Mouse (Mus musculus) heart, postnatal 0 days (tissue): ENCODE data around the gene Ralgapa1.

Experiments
- CTCF ChIP-seq: IDR thresholded peaks from 2 replicates; pipeline ENCODE4 v1.5.1; 2016; ENCODE audit warnings: antibody characterized with exemption, control low read depth, low read depth
- EP300 ChIP-seq: IDR thresholded peaks from 2 replicates; pipeline ENCODE4 v1.6.1; 2016; ENCODE audit warnings: antibody characterized with exemption, low read depth

DNA sequence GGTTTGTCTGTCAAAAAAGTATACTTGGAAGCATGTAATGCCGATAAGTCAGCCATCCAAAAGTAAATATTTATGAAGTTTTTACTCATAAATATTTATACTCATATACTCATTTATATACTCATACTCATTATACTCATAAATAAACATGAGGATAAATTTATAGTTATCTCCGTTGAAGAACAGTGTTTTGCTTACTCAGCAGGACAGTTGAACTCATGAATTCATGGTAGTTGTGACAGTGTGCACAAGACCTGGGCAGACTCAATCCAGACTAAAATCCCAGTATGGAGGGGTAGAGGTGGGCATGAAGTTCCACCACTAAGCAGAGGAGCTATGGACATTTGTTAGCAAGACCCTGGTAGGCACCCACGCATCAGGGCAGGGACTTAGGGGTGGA lies 16.5 kb upstream of the Ralgapa1 start:
- no peak for TF ChIP-seq CTCF
- TF ChIP-seq EP300, result no peak
